Mouse (Mus musculus) liver, embryonic 14.5 days (tissue): ENCODE results near the gene Usp10.

Experiments
- CTCF ChIP-seq: IDR thresholded peaks from 2 replicates; pipeline ENCODE4 v1.5.1; 2016; ENCODE audit warnings: antibody characterized with exemption, low read depth, control low read depth
- EP300 ChIP-seq: IDR thresholded peaks from 2 replicates; pipeline ENCODE4 v1.6.1; 2016; ENCODE audit warnings: antibody characterized with exemption, low read depth

GRCm38 (mm10) chr8:119970169-119970568, 60.0 kb downstream of the Usp10 start:
- TF ChIP-seq CTCF (no peak), EP300 (no peak)
